Mouse (Mus musculus): Measurements from ENCODE around the gene Flrt1. TPM values are rescaled to one million over a fixed set of nuclear protein-coding genes. Genes with fewer than 3 reads are reported as not detected.

Gene Flrt1
- total RNA-seq (2021) = 1 to 10 TPM; 1.8 to 2.1 TPM

- DNase-seq = no peak
Observed at GRCm38 (mm10) chr19:7105544-7105943, at the start of gene Flrt1. Gene Flrt1 (minus strand): TSS chr19:7105729.

- no peak for DNase-seq
Observed at GRCm38 (mm10) chr19:7155196-7155595, 49.7 kb upstream of the Flrt1 start.

- peak; percentile 35 for DNase-seq
Observed at GRCm38 (mm10) chr19:7153232-7153631, 47.7 kb upstream of the Flrt1 start.

- DNase-seq = no peak
Observed at GRCm38 (mm10) chr19:7151927-7152653, 46.6 kb upstream of the Flrt1 start.

GRCm38 (mm10) chr19:7151300-7151926, 45.9 kb upstream of the Flrt1 start:
- DNase-seq = no peak

- DNase-seq = no peak
Observed at GRCm38 (mm10) chr19:7149158-7149685, 43.7 kb upstream of the Flrt1 start.

- DNase-seq = no peak
Observed at GRCm38 (mm10) chr19:7148541-7149085, 43.1 kb upstream of the Flrt1 start.

GRCm38 (mm10) chr19:7148096-7148495, 42.6 kb upstream of the Flrt1 start:
- no peak for DNase-seq

GRCm38 (mm10) chr19:7146376-7146775, 40.8 kb upstream of the Flrt1 start:
- DNase-seq = peak; percentile 44

GRCm38 (mm10) chr19:7144458-7144857, 38.9 kb upstream of the Flrt1 start:
- DNase-seq = no peak

- peak; percentile 80 for DNase-seq
Observed at GRCm38 (mm10) chr19:7143854-7144253, 38.3 kb upstream of the Flrt1 start.

GRCm38 (mm10) chr19:7142207-7142915, 36.8 kb upstream of the Flrt1 start:
- DNase-seq = no peak

GRCm38 (mm10) chr19:7140856-7141421, 35.4 kb upstream of the Flrt1 start:
- no peak for DNase-seq

- DNase-seq = no peak
Observed at GRCm38 (mm10) chr19:7140373-7140772, 34.8 kb upstream of the Flrt1 start.

- DNase-seq = no peak
Observed at GRCm38 (mm10) chr19:7139321-7139720, 33.8 kb upstream of the Flrt1 start.

GRCm38 (mm10) chr19:7138327-7138726, 32.8 kb upstream of the Flrt1 start:
- no peak for DNase-seq

- DNase-seq = no peak
Observed at GRCm38 (mm10) chr19:7136714-7137498, 31.4 kb upstream of the Flrt1 start.

- DNase-seq = peak; percentile 61
Observed at GRCm38 (mm10) chr19:7136016-7136415, 30.5 kb upstream of the Flrt1 start.

- DNase-seq = peak; percentile 55
Observed at GRCm38 (mm10) chr19:7135525-7135924, 30.0 kb upstream of the Flrt1 start.

GRCm38 (mm10) chr19:7134631-7135091, 29.1 kb upstream of the Flrt1 start:
- DNase-seq = peak; percentile 44

- no peak for DNase-seq
Observed at GRCm38 (mm10) chr19:7133436-7133835, 27.9 kb upstream of the Flrt1 start.

- no peak for DNase-seq
Observed at GRCm38 (mm10) chr19:7130317-7130716, 24.8 kb upstream of the Flrt1 start.
